Mouse (Mus musculus) regulatory T cell (primary cell): ENCODE results near the gene Psg27.
"Not testable (repeated sequence)": the region's sequence is repeated elsewhere in the genome, so short reads cannot be mapped to it uniquely, and the experiment has no call there.

Experiments
- in situ Hi-C: fragments of 300-600 bp; cut with MboI, MseI; formaldehyde crosslinking; loops from one replicate; pipeline ENCODE4 v1.15.1; 2025; ENCODE audit warnings: high pct_unique_total_duplicates

Gene Psg27

DNA sequence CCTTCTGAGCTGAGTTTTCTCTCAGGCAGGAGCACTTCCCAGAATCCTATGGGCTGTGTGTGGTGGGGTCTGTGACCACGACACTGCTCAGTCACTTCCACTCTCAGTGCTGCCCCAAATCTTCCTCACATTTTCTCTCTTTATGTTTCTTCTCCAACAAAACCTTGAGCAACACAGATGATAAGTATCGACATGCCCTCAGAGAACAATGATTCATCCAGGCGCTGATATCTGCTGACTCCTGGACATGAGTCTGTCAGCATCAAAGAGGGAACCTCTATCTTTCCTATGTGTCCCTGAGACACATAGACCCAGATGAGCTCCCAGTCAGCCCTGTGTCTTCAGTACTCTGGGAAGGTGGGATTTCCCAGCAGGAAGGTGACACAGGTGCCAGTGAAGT is at the start of gene Psg27:
TSS of gene Psg27 (minus strand) at position 101 of the 400 bp plus-strand sequence.
- in situ Hi-C loops: no loop called here

- in situ Hi-C loops: not testable (repeated sequence)
These were observed 49.3 kb upstream of the Psg27 start, which contains the start of gene Psg23 for GRCm38 (mm10) chr7:18616401-18616800. Psg23 (minus strand) TSS chr7:18616501.

DNA sequence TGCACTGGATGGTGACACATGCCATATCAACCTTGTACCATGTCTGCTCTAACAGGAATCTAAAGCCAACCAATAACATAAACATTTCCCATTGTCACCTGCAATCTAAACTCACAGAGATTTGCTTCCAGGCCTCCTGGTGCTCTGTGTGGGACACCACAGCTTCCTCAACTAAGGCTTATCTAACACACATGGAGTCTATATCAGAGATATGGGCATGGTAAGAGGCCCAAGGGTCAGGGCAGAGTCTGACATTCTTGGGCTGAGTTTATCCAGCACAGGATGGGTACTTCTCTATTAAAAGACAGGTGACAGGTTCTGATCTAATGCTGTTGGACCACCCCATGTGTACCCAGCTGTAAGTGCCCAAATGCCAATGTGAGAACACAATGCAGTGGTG is 7.3 kb downstream of the Psg27 start:
- in situ Hi-C loops: no loop called here

DNA sequence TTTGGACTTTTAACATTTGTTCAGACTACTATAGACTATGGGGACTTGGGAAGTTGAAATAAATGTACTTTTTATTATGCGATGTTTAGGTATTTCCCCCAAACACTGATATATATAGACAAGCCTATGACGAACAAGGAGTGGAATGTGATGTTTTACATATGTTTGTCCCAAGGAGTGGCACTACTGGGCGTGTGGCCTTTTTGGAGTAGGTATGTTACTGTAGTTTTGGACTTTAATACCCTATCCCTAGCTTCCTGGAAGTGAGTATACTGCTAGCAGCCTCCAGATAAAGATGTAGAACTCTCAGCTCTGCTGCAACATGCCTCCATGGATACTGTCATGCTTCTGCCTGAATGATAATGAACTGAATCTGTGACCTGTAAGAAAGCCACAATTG is 11.4 kb downstream of the Psg27 start:
- in situ Hi-C loops: not testable (repeated sequence)

GRCm38 (mm10) chr7:18533420-18533819 is 33.7 kb downstream of the Psg27 start:
- in situ Hi-C loops: no loop called here

GRCm38 (mm10) chr7:18532169-18532568 is 34.9 kb downstream of the Psg27 start, which contains the start of gene Psg25:
Psg25 (minus strand) TSS chr7:18532269.
- in situ Hi-C loops: no loop called here

GRCm38 (mm10) chr7:18524668-18525067 is 42.4 kb downstream of the Psg27 start:
- in situ Hi-C loops: no loop called here

DNA sequence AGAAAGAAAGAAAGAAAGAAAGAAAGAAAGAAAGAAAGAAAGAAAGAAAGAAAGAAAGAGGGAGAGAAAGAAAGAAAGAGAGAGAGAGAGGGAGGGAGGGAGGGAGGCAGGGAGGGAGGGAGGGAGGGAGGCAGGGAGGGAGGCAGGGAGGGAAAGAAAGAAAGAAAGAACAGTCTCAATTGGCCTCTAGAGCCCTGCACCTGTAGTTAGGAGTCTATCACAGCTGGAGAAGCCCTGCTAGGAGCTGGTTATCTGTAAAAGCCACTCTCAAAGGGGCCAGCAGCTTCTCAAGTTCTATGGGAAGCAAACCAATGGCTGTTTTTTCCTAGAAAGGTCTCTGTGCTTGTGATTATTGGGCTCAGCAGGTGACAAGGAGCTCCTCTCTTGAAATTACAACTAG is 54.3 kb downstream of the Psg27 start:
- in situ Hi-C loops: not testable (repeated sequence)

GRCm38 (mm10) chr7:18512417-18512816 is 54.7 kb downstream of the Psg27 start:
- in situ Hi-C loops: not testable (repeated sequence)

DNA sequence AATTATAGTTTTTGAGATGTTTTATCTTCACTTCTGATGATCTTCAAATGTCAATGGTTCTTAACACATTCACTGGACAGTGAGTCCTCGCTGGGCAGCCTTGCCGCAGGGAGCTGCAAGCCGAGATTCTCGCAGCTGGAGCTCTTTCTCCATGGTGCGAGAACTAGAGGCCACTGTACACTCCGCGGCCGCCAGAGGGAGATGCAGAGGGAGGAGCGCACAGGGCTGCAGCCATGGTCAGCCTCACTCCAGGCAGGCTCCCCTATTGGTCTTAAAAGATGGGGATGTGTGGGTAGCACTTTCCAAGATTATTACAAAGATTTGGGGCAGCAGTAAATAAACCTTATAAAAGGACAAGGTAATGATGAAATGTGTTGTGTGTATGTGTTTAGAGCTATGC is 55.6 kb downstream of the Psg27 start:
- in situ Hi-C loops: no loop called here
